In genomic region chr12:35220429-35220828, GRCm38 (mm10) we compare ENCODE assay signal across 15 mouse cellular contexts.
A peak's percentile ranks its signal among the peaks of the same experiment; 100 is the strongest.
DNase-seq lines count a peak whose midpoint lies in the region; ATAC-seq and TF ChIP-seq lines count a peak whose summit lies in the region.
"Had no signal": no experiment of that assay in that cellular context is flagged by ENCODE, and none has a peak within 500 bp of the region (broad histone marks: within the 10 kb centered on the region; RNA-seq: fewer than 3 reads in every experiment).

No protein-coding gene starts in this region.

- TF ChIP-seq CTCF in kidney, adult 2 months (conservative IDR thresholded peaks at IDR 0.05; ENCODE audit: insufficient read depth, insufficient read length, low read depth, low read length), result 0 out of 2 replicates have a peak, but pooled peaks have one; percentile 9
- peak; percentile 7; the same call in 1 of the 2 replicates for TF ChIP-seq CTCF in cortical plate, adult 2 months (IDR thresholded peaks at IDR 0.05; ENCODE audit: extremely low read depth, insufficient read depth, low read length)

- H3K9ac ChIP-seq in midbrain, embryonic 14.5 days (replicated peaks; ENCODE audit: low read length), result no peak overlapping the region
- H3K9ac ChIP-seq in stomach, embryonic 14.5 days (replicated peaks; ENCODE audit: low read depth, low read length), result no peak overlapping the region
- H3K9ac ChIP-seq: liver, embryonic 15.5 days; stomach, embryonic 15.5 days had no signal

- H3K4me1 ChIP-seq in kidney, adult 2 months (ENCODE audit: control insufficient read depth, insufficient read depth, low read length), result no peaks in the 10 kb centered on the region
- no peaks in the 10 kb centered on the region for H3K4me1 ChIP-seq in midbrain, embryonic 14.5 days (ENCODE audit: control insufficient read depth, insufficient read depth, low read length)
- no peaks in the 10 kb centered on the region for H3K4me1 ChIP-seq in midbrain, embryonic 10.5 days
- H3K4me1 ChIP-seq in cortical plate, adult 2 months (ENCODE audit: control insufficient read depth, insufficient read depth, low read length), result no peaks in the 10 kb centered on the region
- H3K4me1 ChIP-seq in stomach, embryonic 14.5 days (ENCODE audit: control insufficient read depth, insufficient read depth, low read length), result no peaks in the 10 kb centered on the region
- H3K4me1 ChIP-seq: liver, embryonic 15.5 days; stomach, embryonic 15.5 days had no signal

- no peak overlapping the region for H3K4me2 ChIP-seq in midbrain, embryonic 14.5 days (ENCODE audit: low read length)
- no peak overlapping the region for H3K4me2 ChIP-seq in stomach, embryonic 14.5 days (replicated peaks; ENCODE audit: low read depth, low read length)
- H3K4me2 ChIP-seq: heart, embryonic 11.5 days; liver, embryonic 15.5 days; midbrain, embryonic 11.5 days; stomach, embryonic 15.5 days had no signal

- no peak overlapping the region for H3K27ac ChIP-seq in kidney, adult 2 months (ENCODE audit: insufficient read depth, low read depth, low read length)
- no peak overlapping the region for H3K27ac ChIP-seq in midbrain, embryonic 14.5 days (replicated peaks; ENCODE audit: low read depth, low read length)
- no peak overlapping the region for H3K27ac ChIP-seq in midbrain, embryonic 10.5 days (replicated peaks)
- H3K27ac ChIP-seq in cortical plate, adult 2 months (ENCODE audit: insufficient read depth, low read length), result no peak overlapping the region
- no peak overlapping the region for H3K27ac ChIP-seq in stomach, embryonic 14.5 days (ENCODE audit: low read length)
- H3K27ac ChIP-seq: liver, embryonic 15.5 days; stomach, embryonic 15.5 days had no signal

- H3K27me3 ChIP-seq in kidney, adult 2 months (replicated peaks; ENCODE audit: control insufficient read depth, insufficient read depth, low read length), result no peaks in the 10 kb centered on the region
- no peaks in the 10 kb centered on the region for H3K27me3 ChIP-seq in midbrain, embryonic 14.5 days (ENCODE audit: control insufficient read depth, insufficient read depth, low read length)
- no peaks in the 10 kb centered on the region for H3K27me3 ChIP-seq in midbrain, embryonic 10.5 days (ENCODE audit: low read depth, poor library complexity, severe bottlenecking)
- H3K27me3 ChIP-seq in stomach, embryonic 14.5 days (ENCODE audit: control insufficient read depth, insufficient read depth, low read length), result no peaks in the 10 kb centered on the region
- H3K27me3 ChIP-seq: liver, embryonic 15.5 days; stomach, embryonic 15.5 days had no signal

- no peak overlapping the region for H3K4me3 ChIP-seq in kidney, adult 2 months (ENCODE audit: insufficient read depth, low read depth, low read length)
- H3K4me3 ChIP-seq in midbrain, embryonic 14.5 days (replicated peaks; ENCODE audit: low read depth, low read length), result no peak overlapping the region
- H3K4me3 ChIP-seq in midbrain, embryonic 10.5 days, result no peak overlapping the region
- H3K4me3 ChIP-seq in cortical plate, adult 2 months (ENCODE audit: insufficient read depth, low read length), result no peak overlapping the region
- H3K4me3 ChIP-seq in stomach, embryonic 14.5 days (ENCODE audit: low read depth, low read length), result no peak overlapping the region
- H3K4me3 ChIP-seq: liver, embryonic 15.5 days; stomach, embryonic 15.5 days had no signal

- no peak for ATAC-seq in midbrain, embryonic 14.5 days (ENCODE audit: low FRiP score, low TSS enrichment)
- 0 out of 2 replicates have a peak, but pooled peaks have one; percentile 46 for ATAC-seq in stomach, embryonic 14.5 days (ENCODE audit: insufficient number of reproducible peaks, insufficient read depth, low FRiP score, low read depth)
- no peak for ATAC-seq in granulocyte monocyte progenitor cell, adult 5-6 weeks (replicated peaks; ENCODE audit: poor library complexity, severe bottlenecking)

- no peaks in the 10 kb centered on the region for H3K36me3 ChIP-seq in kidney, adult 2 months (ENCODE audit: control insufficient read depth, insufficient read depth, low read length)
- no peaks in the 10 kb centered on the region for H3K36me3 ChIP-seq in midbrain, embryonic 14.5 days (ENCODE audit: control insufficient read depth, insufficient read depth, low read length)
- no peaks in the 10 kb centered on the region for H3K36me3 ChIP-seq in midbrain, embryonic 10.5 days
- H3K36me3 ChIP-seq in stomach, embryonic 14.5 days (ENCODE audit: control insufficient read depth, insufficient read depth, low read length), result no peaks in the 10 kb centered on the region
- H3K36me3 ChIP-seq: liver, embryonic 15.5 days; stomach, embryonic 15.5 days had no signal

- DNase-seq in kidney, adult 2 months, result no peak
- DNase-seq in kidney, postnatal 36 days, result no peak
- peak; percentile 23 for DNase-seq in midbrain, embryonic 14.5 days
- no peak for DNase-seq in midbrain, embryonic 10.5 days (ENCODE audit: low spot score)
- no peak for DNase-seq in kidney, postnatal 14 days
- DNase-seq: adrenal gland, adult 2 months; right cerebral cortex, postnatal 25 days; thymus, postnatal 36 days had no signal

- TF ChIP-seq POLR2A in kidney, adult 2 months (IDR thresholded peaks at IDR 0.05; ENCODE audit: low read depth, low read length), result no peak
- TF ChIP-seq POLR2A in cortical plate, adult 2 months (IDR thresholded peaks at IDR 0.05; ENCODE audit: extremely low read depth, insufficient read depth, low read length), result no peak

- no peaks in the 10 kb centered on the region for H3K9me3 ChIP-seq in midbrain, embryonic 14.5 days (ENCODE audit: control insufficient read depth, low read length)
- H3K9me3 ChIP-seq in midbrain, embryonic 10.5 days (replicated peaks), result no peaks in the 10 kb centered on the region
- H3K9me3 ChIP-seq in stomach, embryonic 14.5 days (ENCODE audit: control insufficient read depth, low read depth, low read length), result no peaks in the 10 kb centered on the region
- H3K9me3 ChIP-seq: liver, embryonic 15.5 days; stomach, embryonic 15.5 days had no signal
